Mouse (Mus musculus) erythroblast, embryonic 14.5 days (primary cell): ENCODE data around the gene Ms4a12. TPM values are rescaled to one million over a fixed set of nuclear protein-coding genes. Genes with fewer than 3 reads are reported as not detected.

ENCODE experiments used
- H3K27me3 ChIP-seq: 2 replicates; pipeline ENCODE4 v1.6.1; 2012; ENCODE audit warnings: inconsistent platforms; ENCODE audit not compliant: control insufficient read depth
- H3K36me3 ChIP-seq: 2 replicates; pipeline ENCODE4 v1.6.1; 2012; ENCODE audit warnings: mild to moderate bottlenecking, inconsistent platforms; ENCODE audit not compliant: control insufficient read depth
- H3K4me1 ChIP-seq: 2 replicates; pipeline ENCODE4 v1.6.1; 2012; ENCODE audit warnings: inconsistent platforms; ENCODE audit not compliant: control insufficient read depth
- H3K4me3 ChIP-seq: replicated peaks from 2 replicates; pipeline ENCODE3; 2012; ENCODE audit warnings: moderate library complexity, mild to moderate bottlenecking, inconsistent platforms
- H3K9me3 ChIP-seq: 2 replicates; pipeline ENCODE4 v1.6.1; 2012; ENCODE audit warnings: low read length, inconsistent platforms, mixed read lengths; ENCODE audit not compliant: control insufficient read depth
- GATA1 ChIP-seq: IDR thresholded peaks from 2 replicates; pipeline ENCODE4 v1.6.1; 2012; ENCODE audit warnings: low read length, inconsistent platforms, mixed read lengths
- TAL1 ChIP-seq: IDR thresholded peaks from 3 replicates; pipeline ENCODE4 v1.6.1; 2012; ENCODE audit warnings: low read length, inconsistent platforms, mixed read lengths
- polyA plus RNA-seq: library from polyadenylated mRNA; stranded (reverse); fragments of >175 nt; gene quantifications from 2 replicates; pipeline ENCODE4 v1.2.3, GENCODE M21; 2012

The Ms4a12 gene
- polyA plus RNA-seq, 1 experiment: not detected

GRCm38 (mm10) chr19:11244230-11244629, 12.0 kb upstream of the Ms4a12 start:
- Histone ChIP-seq H3K27me3 (no peaks in the 10 kb centered on the region), H3K4me3 (no peak overlapping the region), H3K9me3 (no peaks in the 10 kb centered on the region), H3K4me1 (no peaks in the 10 kb centered on the region), H3K36me3 (no peaks in the 10 kb centered on the region)
- no peak for TF ChIP-seq GATA1
- no peak for TF ChIP-seq TAL1

GRCm38 (mm10) chr19:11242560-11242959, 10.3 kb upstream of the Ms4a12 start:
- Histone ChIP-seq H3K4me3 (no peak overlapping the region), H3K27me3 (no peaks in the 10 kb centered on the region), H3K36me3 (no peaks in the 10 kb centered on the region), H3K9me3 (no peaks in the 10 kb centered on the region), H3K4me1 (no peaks in the 10 kb centered on the region)
- TF ChIP-seq TAL1 (no peak), GATA1 (no peak)

DNA sequence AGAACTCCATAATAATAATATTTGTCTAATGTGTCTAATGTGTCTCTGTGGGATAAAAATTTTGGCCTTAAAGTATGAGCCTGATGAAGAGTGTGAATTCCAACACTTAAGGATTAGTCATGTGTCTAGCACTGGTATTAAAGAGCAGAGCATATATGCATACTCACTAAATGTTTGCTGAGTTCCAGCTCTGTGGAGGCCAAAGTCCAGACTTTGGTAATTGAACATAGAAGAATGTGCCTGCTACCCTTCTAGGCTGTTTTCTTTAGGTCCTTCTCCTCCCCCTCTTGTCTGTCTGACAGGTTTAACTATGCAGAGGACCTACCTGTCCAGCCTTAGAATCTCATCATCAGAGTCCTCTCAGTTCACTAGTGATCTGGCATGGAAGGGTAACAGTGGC, 3.6 kb upstream of the Ms4a12 start:
- Histone ChIP-seq H3K36me3 (no peaks in the 10 kb centered on the region), H3K27me3 (no peaks in the 10 kb centered on the region), H3K4me1 (no peaks in the 10 kb centered on the region), H3K9me3 (no peaks in the 10 kb centered on the region), H3K4me3 (no peak overlapping the region)
- TF ChIP-seq TAL1: no peak
- no peak for TF ChIP-seq GATA1

- Histone ChIP-seq H3K36me3 (no peaks in the 10 kb centered on the region), H3K4me3 (no peak overlapping the region), H3K27me3 (no peaks in the 10 kb centered on the region), H3K4me1 (no peaks in the 10 kb centered on the region), H3K9me3 (no peaks in the 10 kb centered on the region)
- TF ChIP-seq TAL1 (no peak), GATA1 (no peak)
These were observed 2.9 kb upstream of the Ms4a12 start for GRCm38 (mm10) chr19:11234921-11235735.

GRCm38 (mm10) chr19:11234244-11234643, 2.0 kb upstream of the Ms4a12 start:
- H3K9me3 ChIP-seq: no peaks in the 10 kb centered on the region
- no peaks in the 10 kb centered on the region for H3K27me3 ChIP-seq
- no peaks in the 10 kb centered on the region for H3K36me3 ChIP-seq
- H3K4me1 ChIP-seq: no peaks in the 10 kb centered on the region
- H3K4me3 ChIP-seq: no peak overlapping the region
- TF ChIP-seq GATA1: no peak
- no peak for TF ChIP-seq TAL1

DNA sequence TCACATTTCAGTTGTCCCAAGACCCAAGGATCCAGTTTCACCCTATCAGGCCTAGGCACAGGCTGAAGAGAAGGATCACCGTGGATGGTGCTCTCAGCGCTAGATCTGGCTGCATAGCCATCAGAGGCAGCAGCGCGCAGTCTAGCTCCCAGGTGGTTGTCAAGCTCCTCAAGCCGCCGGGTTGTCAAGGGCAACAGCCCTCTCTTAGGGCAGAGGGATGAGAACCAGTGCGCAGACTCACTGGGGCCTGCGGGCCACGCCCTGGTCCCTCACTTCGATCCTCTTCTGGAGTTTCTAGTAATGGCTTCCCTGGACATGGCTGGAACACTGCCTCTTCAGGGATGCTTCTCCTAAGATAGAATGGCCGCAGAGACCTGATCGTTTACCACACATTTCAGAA, 35.7 kb downstream of the Ms4a12 start, which contains the start of gene Ms4a13:
Ms4a13 (minus strand) TSS at position 192 of the 400 bp plus-strand sequence.
- H3K4me1 ChIP-seq: no peaks in the 10 kb centered on the region
- no peaks in the 10 kb centered on the region for H3K36me3 ChIP-seq
- TF ChIP-seq TAL1 (no peak), GATA1 (no peak)

GRCm38 (mm10) chr19:11192552-11192951, 39.7 kb downstream of the Ms4a12 start:
- H3K4me1 ChIP-seq: no peaks in the 10 kb centered on the region
- no peak overlapping the region for H3K4me3 ChIP-seq
- TF ChIP-seq GATA1 (no peak), TAL1 (no peak)
- no peaks in the 10 kb centered on the region for H3K36me3 ChIP-seq
- H3K27me3 ChIP-seq: no peaks in the 10 kb centered on the region
- no peaks in the 10 kb centered on the region for H3K9me3 ChIP-seq

More for the DNA sequence above, 35.7 kb downstream of the Ms4a12 start, which contains the start of gene Ms4a13:
- Histone ChIP-seq H3K9me3 (no peaks in the 10 kb centered on the region), H3K4me3 (no peak within 1 kb of the TSS), H3K27me3 (no peaks in the 10 kb centered on the region)

DNA sequence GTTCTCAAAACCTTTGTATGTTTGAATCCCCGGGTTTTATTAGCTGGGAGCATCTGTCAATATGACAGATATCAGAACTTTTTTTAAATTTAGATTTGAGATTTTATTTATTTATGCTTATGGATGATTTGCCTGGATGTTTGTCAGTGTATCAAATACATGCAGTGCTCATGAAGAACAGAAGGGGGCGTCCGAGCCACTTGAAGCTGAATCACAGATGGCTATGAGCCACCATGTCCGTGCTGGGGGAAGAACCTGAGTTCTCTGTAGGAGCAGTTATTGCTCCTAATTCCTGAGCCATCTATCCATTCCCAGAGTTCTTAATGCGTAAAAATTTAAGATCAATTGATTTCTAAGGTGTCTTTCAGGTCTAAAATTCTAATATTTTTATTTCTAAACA, 48.1 kb downstream of the Ms4a12 start:
- no peak overlapping the region for H3K4me3 ChIP-seq
- TF ChIP-seq TAL1 (no peak), GATA1 (no peak)
- H3K9me3 ChIP-seq: no peaks in the 10 kb centered on the region
- no peaks in the 10 kb centered on the region for H3K4me1 ChIP-seq
- H3K27me3 ChIP-seq: no peaks in the 10 kb centered on the region
- no peaks in the 10 kb centered on the region for H3K36me3 ChIP-seq

GRCm38 (mm10) chr19:11177464-11177863, 54.8 kb downstream of the Ms4a12 start:
- Histone ChIP-seq H3K36me3 (no peaks in the 10 kb centered on the region), H3K4me1 (no peaks in the 10 kb centered on the region), H3K4me3 (no peak overlapping the region), H3K9me3 (no peaks in the 10 kb centered on the region), H3K27me3 (no peaks in the 10 kb centered on the region)
- TF ChIP-seq TAL1 (no peak), GATA1 (no peak)

DNA sequence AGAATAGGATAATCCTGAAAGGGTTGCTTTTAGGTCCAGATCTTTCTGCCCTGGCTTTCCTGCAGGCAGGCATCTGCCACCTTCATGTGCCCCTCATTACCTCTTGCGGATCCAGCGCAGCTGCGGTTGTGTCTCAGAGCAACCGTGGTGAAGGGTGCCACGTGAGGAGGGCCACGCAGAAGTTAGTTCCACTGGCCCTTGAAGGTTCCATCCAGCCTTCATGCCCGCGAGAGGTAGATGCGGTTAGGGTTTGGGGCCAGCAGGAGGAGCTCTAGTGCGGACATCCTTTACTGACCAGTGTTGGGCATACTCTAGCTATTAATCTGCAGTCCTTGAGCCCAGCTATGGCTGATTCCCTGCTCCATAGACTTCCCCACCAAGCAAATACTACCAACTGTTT, 67.1 kb downstream of the Ms4a12 start, which contains the start of gene 1700025F22Rik:
1700025F22Rik (minus strand) TSS at position 149 of the 400 bp plus-strand sequence.
- Histone ChIP-seq H3K27me3 (no peaks in the 10 kb centered on the region), H3K36me3 (no peaks in the 10 kb centered on the region), H3K4me1 (no peaks in the 10 kb centered on the region), H3K4me3 (no peak within 1 kb of the TSS), H3K9me3 (no peaks in the 10 kb centered on the region)
- TF ChIP-seq TAL1 (no peak), GATA1 (no peak)

Other genes with a start within 250 kb of the Ms4a12 start
- gene Ms4a15, start 239.2 kb downstream of the Ms4a12 start, polyA plus RNA-seq: not detected in 2 replicates
- gene Ms4a18, start 214.4 kb downstream of the Ms4a12 start, polyA plus RNA-seq: not detected in 2 replicates
- not detected in 2 replicates for gene Ms4a8a, start 151.3 kb downstream of the Ms4a12 start, polyA plus RNA-seq
- gene 1700017D01Rik, start 101.6 kb downstream of the Ms4a12 start, polyA plus RNA-seq: not detected in 2 replicates
- gene 1700025F22Rik, start 67.1 kb downstream of the Ms4a12 start, polyA plus RNA-seq: not detected in 2 replicates
- not detected in 2 replicates for gene Ms4a13, start 35.7 kb downstream of the Ms4a12 start, polyA plus RNA-seq
- gene Ms4a1, start 33.8 kb upstream of the Ms4a12 start, polyA plus RNA-seq: not detected in 2 replicates
- gene Ms4a5, start 51.4 kb upstream of the Ms4a12 start, polyA plus RNA-seq: not detected in 2 replicates
- gene Ms4a14, start 82.0 kb upstream of the Ms4a12 start, polyA plus RNA-seq: not detected in 2 replicates
- gene Ms4a7, start 103.7 kb upstream of the Ms4a12 start, polyA plus RNA-seq: not detected in 2 replicates
- gene Ms4a4a, start 143.1 kb upstream of the Ms4a12 start, polyA plus RNA-seq: not detected in 2 replicates
- not detected in 2 replicates for gene Ms4a4c, start 172.3 kb upstream of the Ms4a12 start, polyA plus RNA-seq
- gene Ms4a4b, start 211.1 kb upstream of the Ms4a12 start, polyA plus RNA-seq: 0.05 TPM in 1 of 2 replicates, not detected in the other
- not detected in 2 replicates for gene Ms4a6c, start 236.9 kb upstream of the Ms4a12 start, polyA plus RNA-seq